Mouse (Mus musculus): ENCODE results near the gene Tex19.1. TPM values are rescaled to one million over a fixed set of nuclear protein-coding genes. Genes with fewer than 3 reads are reported as not detected.
A peak's percentile ranks its signal among the peaks of the same experiment; 100 is the strongest.
"Not testable (repeated sequence)": the region's sequence is repeated elsewhere in the genome, so short reads cannot be mapped to it uniquely, and the experiment has no call there.

The Tex19.1 gene
- polyA plus RNA-seq (2015; fragmentation: Nextera tagmentation; extraction: Ambion mirVana), result not detected in 2 replicates

- WGBS, result 89% methylated on average over 22 of the region's 22 CpGs
- Histone ChIP-seq H3K4me3 (ENCODE audit: low read depth, low read length) (no peak within 1 kb of the TSS), H3K9ac (replicated peaks; ENCODE audit: low read depth) (no peak within 1 kb of the TSS), H3K9me3 (ENCODE audit: low read length) (no peaks in the 10 kb centered on the region), H3K4me1 (ENCODE audit: insufficient read depth, low read depth, low read length) (no peaks in the 10 kb centered on the region), H3K27me3 (replicated peaks; ENCODE audit: insufficient read depth, low read length) (no peaks in the 10 kb centered on the region), H3K4me2 (replicated peaks; ENCODE audit: low read depth, low read length) (no peak within 1 kb of the TSS), H3K36me3 (ENCODE audit: insufficient read depth, low read length) (no peaks in the 10 kb centered on the region), H3K27ac (ENCODE audit: low read length) (no peak within 1 kb of the TSS)
- DNase-seq (ENCODE audit: low spot score) (no peak), ATAC-seq (no peak)
- no peak for TF ChIP-seq CTCF (IDR thresholded peaks at IDR 0.05)
- TF ChIP-seq EP300 (IDR thresholded peaks at IDR 0.05), result no peak
Measured at GRCm38 (mm10) chr11:121145865-121146264, at the start of gene Tex19.1. TSS of gene Tex19.1 (plus strand) at chr11:121146143.

- Histone ChIP-seq H3K4me2 (replicated peaks; ENCODE audit: low read depth, low read length) (no peak overlapping the region), H3K27me3 (replicated peaks; ENCODE audit: insufficient read depth, low read length) (no peaks in the 10 kb centered on the region), H3K4me1 (ENCODE audit: insufficient read depth, low read depth, low read length) (no peaks in the 10 kb centered on the region), H3K9ac (replicated peaks; ENCODE audit: low read depth) (no peak overlapping the region), H3K4me3 (ENCODE audit: low read depth, low read length) (no peak overlapping the region), H3K27ac (ENCODE audit: low read length) (no peak overlapping the region), H3K9me3 (ENCODE audit: low read length) (no peaks in the 10 kb centered on the region), H3K36me3 (ENCODE audit: insufficient read depth, low read length) (no peaks in the 10 kb centered on the region)
- DNase-seq (ENCODE audit: low spot score) (no peak), ATAC-seq (no peak)
- TF ChIP-seq CTCF (IDR thresholded peaks at IDR 0.05) (no peak), EP300 (IDR thresholded peaks at IDR 0.05) (no peak)
- WGBS, result 58% methylated on average over 7 of the region's 7 CpGs
Measured at GRCm38 (mm10) chr11:121099762-121100161, 46.2 kb upstream of the Tex19.1 start.

- TF ChIP-seq EP300 (IDR thresholded peaks at IDR 0.05) (no peak), CTCF (IDR thresholded peaks at IDR 0.05) (no peak)
- H3K36me3 ChIP-seq (ENCODE audit: insufficient read depth, low read length), result no peaks in the 10 kb centered on the region
- no peaks in the 10 kb centered on the region for H3K9me3 ChIP-seq (ENCODE audit: low read length)
- no peak overlapping the region for H3K27ac ChIP-seq (ENCODE audit: low read length)
- DNase-seq (ENCODE audit: low spot score) (no peak), ATAC-seq (no peak)
- no peak overlapping the region for H3K4me2 ChIP-seq (replicated peaks; ENCODE audit: low read depth, low read length)
- H3K27me3 ChIP-seq (replicated peaks; ENCODE audit: insufficient read depth, low read length), result no peaks in the 10 kb centered on the region
- H3K9ac ChIP-seq (replicated peaks; ENCODE audit: low read depth), result no peak overlapping the region
- WGBS, result 31% methylated on average over 7 of the region's 7 CpGs
- H3K4me1 ChIP-seq (ENCODE audit: insufficient read depth, low read depth, low read length), result no peaks in the 10 kb centered on the region
- no peak overlapping the region for H3K4me3 ChIP-seq (ENCODE audit: low read depth, low read length)
Measured at GRCm38 (mm10) chr11:121100692-121101091, 45.3 kb upstream of the Tex19.1 start.

- Histone ChIP-seq H3K9me3 (ENCODE audit: low read length) (no peaks in the 10 kb centered on the region), H3K36me3 (ENCODE audit: insufficient read depth, low read length) (no peaks in the 10 kb centered on the region), H3K4me1 (ENCODE audit: insufficient read depth, low read depth, low read length) (no peaks in the 10 kb centered on the region), H3K27me3 (replicated peaks; ENCODE audit: insufficient read depth, low read length) (no peaks in the 10 kb centered on the region), H3K9ac (replicated peaks; ENCODE audit: low read depth) (no peak overlapping the region), H3K4me2 (replicated peaks; ENCODE audit: low read depth, low read length) (no peak overlapping the region), H3K4me3 (ENCODE audit: low read depth, low read length) (no peak overlapping the region), H3K27ac (ENCODE audit: low read length) (no peak overlapping the region)
- DNase-seq (ENCODE audit: low spot score) (no peak), ATAC-seq (no peak)
- 75% methylated on average over 4 of the region's 4 CpGs for WGBS
- TF ChIP-seq EP300 (IDR thresholded peaks at IDR 0.05), result no peak
- no peak for TF ChIP-seq CTCF (IDR thresholded peaks at IDR 0.05)
Measured at GRCm38 (mm10) chr11:121101124-121101805, 44.7 kb upstream of the Tex19.1 start.

DNA sequence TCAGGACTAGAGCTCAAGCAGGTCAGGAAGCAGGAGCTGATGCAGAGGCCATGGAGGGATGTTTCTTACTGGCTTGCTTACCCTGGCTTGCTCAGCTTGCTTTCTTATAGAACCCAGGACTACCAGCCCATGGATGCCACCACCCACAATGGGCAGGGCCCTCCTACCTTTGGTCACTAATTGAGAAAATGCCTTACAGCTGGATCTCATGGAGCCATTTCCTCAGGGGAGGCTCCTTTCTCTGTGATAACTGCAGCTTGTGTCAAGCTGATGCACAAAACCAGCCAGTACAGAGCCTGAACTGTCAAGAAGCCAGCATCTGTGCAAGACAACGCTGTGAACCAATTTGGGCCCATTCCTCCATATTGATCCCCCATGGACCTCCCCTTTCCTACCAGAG, 38.7 kb upstream of the Tex19.1 start:
- ATAC-seq; H3K9me3 ChIP-seq (ENCODE audit: low read length); H3K4me3 ChIP-seq (ENCODE audit: low read depth, low read length); H3K4me1 ChIP-seq (ENCODE audit: insufficient read depth, low read depth, low read length); H3K27me3 ChIP-seq (replicated peaks; ENCODE audit: insufficient read depth, low read length); H3K9ac ChIP-seq (replicated peaks; ENCODE audit: low read depth); H3K4me2 ChIP-seq (replicated peaks; ENCODE audit: low read depth, low read length); H3K36me3 ChIP-seq (ENCODE audit: insufficient read depth, low read length); H3K27ac ChIP-seq (ENCODE audit: low read length); DNase-seq (ENCODE audit: low spot score): not testable (repeated sequence)
- 73% methylated on average over 1 of the region's 1 CpGs for WGBS

GRCm38 (mm10) chr11:121108061-121108460, 37.9 kb upstream of the Tex19.1 start:
- Histone ChIP-seq H3K4me3 (ENCODE audit: low read depth, low read length) (no peak overlapping the region), H3K27ac (ENCODE audit: low read length) (no peak overlapping the region), H3K9me3 (ENCODE audit: low read length) (no peaks in the 10 kb centered on the region), H3K27me3 (replicated peaks; ENCODE audit: insufficient read depth, low read length) (no peaks in the 10 kb centered on the region), H3K36me3 (ENCODE audit: insufficient read depth, low read length) (no peaks in the 10 kb centered on the region), H3K9ac (replicated peaks; ENCODE audit: low read depth) (no peak overlapping the region), H3K4me2 (replicated peaks; ENCODE audit: low read depth, low read length) (no peak overlapping the region), H3K4me1 (ENCODE audit: insufficient read depth, low read depth, low read length) (peaks cover 5% of the 10 kb centered on the region)
- TF ChIP-seq CTCF (IDR thresholded peaks at IDR 0.05) (no peak), EP300 (IDR thresholded peaks at IDR 0.05) (no peak)
- WGBS, result 10% methylated on average over 9 of the region's 9 CpGs
- peak; percentile 39 for DNase-seq (ENCODE audit: low spot score)
- peak; percentile 50 for ATAC-seq
